Mouse (Mus musculus) adrenal gland, postnatal 36 days (tissue): ENCODE data around the gene Gramd4. TPM values are rescaled to one million over a fixed set of nuclear protein-coding genes. Genes with fewer than 3 reads are reported as not detected.

Experiments
- DNase-seq, 2 experiments: peaks; one replicate each; pipeline ENCODE4 v3.0.0; 2021; ENCODE audit warnings: mixed read lengths in 1 of 2
- long read RNA-seq, 2 experiments: library from polyadenylated mRNA; stranded (forward); transcript quantifications; one replicate each; pipeline ENCODE4 v2.0.0; 2021; ENCODE audit warnings: borderline sequencing depth in 2 of 2
- total RNA-seq, 2 experiments: library from RNA; stranded (reverse); gene quantifications; 2 replicates each; pipeline ENCODE4 v1.2.3; 2021

Gramd4 gene
- 10 to 100 TPM; 13.9 to 18.7 TPM for total RNA-seq
- long read RNA-seq, experiment 1, partial matches to known transcripts, result 0 of 14 reads
- long read RNA-seq, experiment 1, other reads (novel, unspliced or antisense), result 14 of 14 reads
- long read RNA-seq, experiment 2, partial matches to known transcripts, result 0 of 7 reads
- long read RNA-seq, experiment 2, other reads (novel, unspliced or antisense), result 7 of 7 reads

GRCm38 (mm10) chr15:86057413-86057812 lies at the start of gene Gramd4:
Gene Gramd4 (plus strand): TSS chr15:86057695.
- DNase-seq, result peak; percentile 39 to 62

DNA sequence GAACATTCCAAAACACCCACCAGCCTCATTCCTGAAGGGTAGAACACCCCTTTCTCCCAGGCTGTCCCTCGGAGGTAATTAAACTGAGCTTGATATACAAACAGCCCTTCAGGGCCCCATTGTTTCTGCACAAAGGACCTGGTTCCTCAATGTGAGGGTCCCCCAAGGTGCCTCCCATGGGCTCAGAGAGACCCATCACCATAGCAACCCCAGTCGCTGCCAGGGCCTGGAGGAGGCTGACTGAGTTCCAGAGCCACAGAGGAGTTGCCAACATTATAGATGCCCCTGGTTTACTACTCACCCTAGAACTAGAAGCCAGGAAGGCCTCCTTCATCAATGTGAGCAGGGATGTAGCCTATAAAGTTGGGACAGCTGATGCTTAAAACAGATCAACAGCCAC lies 44.4 kb upstream of the Gramd4 start:
- DNase-seq, result no peak

DNA sequence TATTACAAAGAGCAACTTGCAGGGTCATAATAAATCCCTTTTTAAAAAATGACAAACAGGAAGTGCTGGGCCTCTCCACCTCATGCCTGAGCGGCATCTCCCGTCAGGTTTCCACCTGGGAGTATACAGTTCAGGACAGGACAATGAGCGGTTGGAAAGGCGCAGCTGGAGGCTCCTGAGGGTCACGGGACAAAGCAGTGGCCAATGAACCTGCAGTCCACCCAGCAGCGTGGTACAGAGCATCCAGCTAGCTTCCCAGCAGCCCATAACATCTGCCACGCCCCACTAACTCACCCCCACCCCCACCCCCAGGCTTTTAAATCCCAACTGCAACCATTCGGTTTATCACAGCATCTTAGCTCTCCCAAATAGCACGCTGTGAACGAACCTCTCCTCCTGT lies 43.8 kb upstream of the Gramd4 start:
- DNase-seq, result no peak

- DNase-seq, result peak; percentile 68 to 75
Measured at GRCm38 (mm10) chr15:86015026-86015425, 42.5 kb upstream of the Gramd4 start.

- peak; percentile 17 to 18 for DNase-seq
Measured at GRCm38 (mm10) chr15:86015860-86016541, 41.5 kb upstream of the Gramd4 start.

DNA sequence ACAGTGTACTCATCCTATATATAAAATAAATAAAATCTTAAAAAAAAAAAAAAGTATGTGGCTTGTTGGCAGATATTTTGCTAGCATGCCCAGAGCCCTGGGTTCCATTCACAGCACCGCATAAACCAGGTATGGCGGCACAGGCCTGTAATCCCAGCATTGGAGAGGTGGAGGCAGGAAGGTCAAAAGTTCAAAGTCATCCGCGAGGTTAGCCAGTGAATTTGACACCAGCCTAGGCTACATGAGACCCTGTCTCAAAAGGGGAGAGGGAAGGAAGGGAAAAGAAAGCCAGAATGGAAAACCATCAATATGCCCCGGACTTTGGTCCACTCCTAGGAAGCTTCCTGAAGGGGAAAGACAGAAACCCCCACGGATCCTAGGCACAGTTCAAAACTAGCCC lies 40.2 kb upstream of the Gramd4 start:
- no peak for DNase-seq

DNA sequence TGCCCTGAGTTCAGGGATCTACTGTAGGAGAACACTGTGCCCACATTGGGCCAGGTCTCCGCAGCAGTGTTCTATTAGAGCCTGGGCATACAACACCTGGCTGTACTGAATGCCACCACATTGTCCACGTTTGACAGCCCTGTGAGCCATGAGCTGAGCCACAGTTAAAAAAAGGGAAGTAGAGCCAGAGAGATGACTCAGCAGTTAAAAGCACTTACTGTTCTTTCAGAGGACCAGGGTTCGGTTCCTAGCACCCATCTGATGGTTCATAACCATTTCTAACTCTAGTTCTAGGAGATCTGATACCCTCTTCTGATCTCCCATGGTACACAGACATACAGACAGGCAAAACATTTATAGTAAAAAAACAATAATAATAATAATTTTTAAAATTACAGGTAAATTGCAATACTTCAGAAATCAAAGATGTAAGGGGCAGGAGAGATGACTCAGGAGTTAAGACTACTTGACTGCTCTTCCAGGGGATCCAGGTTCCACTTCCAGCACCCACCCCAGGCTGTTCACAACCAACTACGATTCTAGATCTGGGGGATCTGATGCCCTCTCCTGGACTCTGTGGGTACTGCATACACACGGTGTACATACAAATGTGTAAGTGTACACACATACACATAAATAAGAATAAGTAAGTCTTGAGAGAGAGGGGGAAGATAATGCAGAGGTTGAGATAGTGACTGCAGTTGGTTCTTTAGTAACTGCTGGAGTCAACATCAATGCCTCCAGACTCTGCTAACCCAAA lies 38.6 kb upstream of the Gramd4 start:
- no peak for DNase-seq

DNA sequence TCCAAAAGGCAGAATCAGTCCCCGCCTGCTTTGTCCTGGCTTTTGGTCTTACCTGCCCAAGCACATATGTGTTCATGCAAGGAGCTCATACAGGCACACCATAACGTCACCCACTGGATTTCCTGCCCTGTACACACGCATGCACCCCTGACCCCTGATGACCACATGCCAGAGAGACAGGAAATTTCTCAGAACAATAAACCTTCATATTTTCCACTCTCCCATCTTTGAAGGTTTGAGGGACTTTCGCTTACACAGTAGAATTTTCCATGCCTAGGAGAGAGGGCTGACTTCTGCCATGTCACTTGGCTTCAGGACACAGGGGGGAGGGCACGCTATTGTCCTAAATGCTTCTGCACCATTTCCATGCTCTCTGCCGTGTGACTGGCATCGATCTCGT lies 37.5 kb upstream of the Gramd4 start:
- no peak for DNase-seq

GRCm38 (mm10) chr15:86021301-86021700 lies 36.2 kb upstream of the Gramd4 start:
- no peak for DNase-seq

DNA sequence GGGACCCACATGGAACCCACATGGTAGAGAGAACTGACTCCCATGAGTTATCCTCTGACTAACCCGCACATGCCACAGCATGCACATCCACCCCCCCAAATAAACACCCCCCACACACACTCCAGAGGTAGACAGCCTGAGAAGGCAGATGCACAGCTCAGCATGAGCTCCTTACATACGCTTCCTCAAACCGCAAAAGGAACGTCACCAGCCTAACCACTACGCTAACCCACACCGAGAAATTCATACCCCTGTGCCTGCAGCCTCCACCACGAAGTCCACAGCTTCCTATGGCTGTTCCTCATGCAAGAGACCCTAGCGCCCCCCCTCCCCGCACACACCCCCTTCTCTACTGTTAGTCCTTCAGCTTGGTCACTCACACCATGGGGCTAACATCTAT lies 35.5 kb upstream of the Gramd4 start:
- no peak for DNase-seq

DNA sequence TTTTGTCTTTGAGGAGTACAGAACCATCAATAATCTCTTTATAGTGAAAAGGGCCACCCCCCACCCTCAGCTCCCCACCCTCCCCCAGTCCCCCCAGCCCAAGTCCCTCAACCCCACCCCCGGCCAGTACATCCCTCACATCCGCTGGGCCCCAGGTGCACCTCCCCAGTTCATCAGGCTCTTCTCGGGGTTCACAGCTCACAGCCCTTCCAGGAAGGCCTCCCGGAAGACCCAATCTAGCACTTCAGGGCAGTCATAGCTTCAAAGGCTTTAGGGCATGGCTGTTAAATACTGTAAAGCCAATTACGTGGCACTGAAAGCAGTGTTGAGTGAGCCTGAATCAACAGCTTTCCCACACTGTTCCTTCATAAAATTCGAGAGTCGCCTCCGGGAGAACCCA lies 29.6 kb upstream of the Gramd4 start:
- no peak for DNase-seq

DNA sequence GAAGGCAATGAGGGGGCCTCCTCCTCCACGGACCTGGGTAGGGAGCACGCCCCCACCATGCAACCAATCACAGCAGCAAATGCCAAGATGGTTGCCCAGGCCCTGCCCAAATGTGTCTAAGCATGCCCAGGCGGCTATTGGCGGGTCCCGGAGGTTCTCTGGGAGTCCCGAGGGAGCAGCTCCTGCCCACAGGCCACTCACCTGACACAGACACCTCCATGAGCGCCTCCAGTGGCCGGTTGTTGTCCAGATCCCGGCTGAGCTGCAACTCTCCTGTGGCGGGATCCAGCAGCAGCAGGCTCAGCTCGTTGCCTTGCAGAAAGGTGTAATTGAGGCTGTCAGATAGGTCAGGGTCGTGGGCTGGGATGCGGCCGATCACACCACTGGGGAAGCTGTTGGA lies 27.5 kb upstream of the Gramd4 start:
- DNase-seq, result no peak

DNA sequence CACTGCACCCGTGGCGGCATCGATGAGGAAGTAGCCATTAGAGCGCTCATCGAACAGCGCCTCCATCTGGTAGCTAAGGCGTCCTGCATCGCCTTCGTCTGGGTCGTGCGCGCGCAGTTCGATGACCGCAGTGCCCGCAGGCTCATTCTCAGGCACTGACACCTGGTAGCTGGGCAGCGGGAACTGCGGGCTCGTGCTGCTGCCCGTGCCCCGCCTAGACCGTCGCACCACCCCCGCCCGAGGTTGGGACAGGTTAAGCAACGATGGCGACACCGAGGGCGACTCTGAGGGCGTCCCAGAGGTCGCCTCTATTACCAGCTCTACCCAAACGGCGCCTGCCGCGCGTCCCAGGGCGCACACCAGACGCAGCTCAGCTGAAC lies 24.7 kb upstream of the Gramd4 start:
- peak; percentile 34 to 44 for DNase-seq

GRCm38 (mm10) chr15:86033191-86033841 lies 24.2 kb upstream of the Gramd4 start, which contains the start of gene Celsr1:
Gene Celsr1 (minus strand): TSS chr15:86033777.
- DNase-seq, result peak; percentile 39 to 54

DNA sequence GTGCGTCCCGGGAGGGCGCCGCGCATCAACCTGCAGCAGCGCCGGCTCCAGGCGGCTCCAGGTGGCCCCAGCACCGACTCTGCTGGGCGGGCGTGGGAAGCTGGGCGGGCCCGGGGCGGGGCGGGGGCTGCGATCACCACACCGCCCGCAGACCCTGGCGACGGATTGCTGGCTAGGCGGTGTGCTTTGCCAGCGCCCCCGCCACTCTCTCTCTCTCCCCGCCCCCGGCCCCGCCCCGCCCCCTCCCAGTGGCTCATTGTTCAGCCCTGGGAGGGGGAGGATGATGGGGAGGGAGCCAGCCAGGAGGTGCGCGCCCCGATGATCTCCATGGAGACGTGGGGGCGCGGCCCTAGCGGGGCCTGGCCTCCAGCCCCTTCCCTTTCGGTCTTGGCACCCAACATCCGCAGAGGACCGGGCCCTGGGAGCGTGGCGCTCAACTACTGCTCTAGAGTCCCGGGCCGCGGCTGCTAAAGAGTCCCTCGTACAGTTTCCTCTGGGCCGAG lies 23.4 kb upstream of the Gramd4 start:
- DNase-seq, result peak; percentile 50 to 70

DNA sequence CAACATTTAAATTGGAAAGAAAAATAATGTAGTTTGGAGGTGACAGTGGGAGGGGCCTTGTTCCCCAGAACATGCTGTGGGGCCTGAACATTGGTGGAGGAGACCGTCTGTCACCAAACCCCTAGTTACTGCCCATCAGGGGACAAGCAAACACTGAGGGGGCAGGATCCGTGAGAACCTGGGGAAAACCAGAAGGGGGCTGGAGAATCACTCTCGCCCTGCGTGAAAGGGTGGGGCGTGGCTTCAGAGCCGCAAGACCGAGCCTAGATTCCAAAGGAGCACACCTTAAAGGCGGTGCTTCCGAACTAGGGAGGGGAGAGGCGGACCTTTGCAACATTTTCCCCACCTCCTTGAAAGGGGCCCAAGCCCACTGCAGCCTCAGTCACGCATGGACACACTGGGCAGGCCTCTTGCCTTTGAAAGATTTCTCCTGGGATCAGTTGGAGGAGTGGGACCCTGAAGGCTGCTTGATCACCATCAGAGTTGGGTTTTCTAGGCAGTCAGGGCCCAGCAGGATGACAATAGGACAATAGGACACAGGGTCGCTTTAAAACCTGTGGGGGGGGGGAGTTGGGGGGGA lies 22.6 kb upstream of the Gramd4 start:
- DNase-seq, result no peak

GRCm38 (mm10) chr15:86035913-86036312 lies 21.6 kb upstream of the Gramd4 start:
- DNase-seq, result no peak

DNA sequence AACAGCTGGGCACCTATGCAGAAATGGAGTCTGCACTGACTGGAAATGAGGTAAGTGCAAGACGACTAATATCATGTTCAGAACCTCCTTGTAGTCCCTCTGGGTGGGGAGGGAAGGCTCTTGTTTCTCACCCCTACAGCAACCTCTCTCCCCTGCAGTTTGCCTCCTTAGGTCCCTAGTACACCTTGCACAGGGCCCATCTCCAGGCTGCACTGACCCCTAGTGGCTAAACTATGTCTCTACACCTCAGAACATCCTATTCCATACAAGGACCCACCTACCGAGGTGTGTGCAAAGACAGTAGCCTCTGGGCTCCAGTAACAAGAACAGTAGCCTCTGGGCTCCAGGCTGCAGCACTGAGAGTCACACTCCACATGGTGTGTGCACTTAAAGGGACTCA lies 18.7 kb upstream of the Gramd4 start:
- DNase-seq, result peak; percentile 75 to 80

DNA sequence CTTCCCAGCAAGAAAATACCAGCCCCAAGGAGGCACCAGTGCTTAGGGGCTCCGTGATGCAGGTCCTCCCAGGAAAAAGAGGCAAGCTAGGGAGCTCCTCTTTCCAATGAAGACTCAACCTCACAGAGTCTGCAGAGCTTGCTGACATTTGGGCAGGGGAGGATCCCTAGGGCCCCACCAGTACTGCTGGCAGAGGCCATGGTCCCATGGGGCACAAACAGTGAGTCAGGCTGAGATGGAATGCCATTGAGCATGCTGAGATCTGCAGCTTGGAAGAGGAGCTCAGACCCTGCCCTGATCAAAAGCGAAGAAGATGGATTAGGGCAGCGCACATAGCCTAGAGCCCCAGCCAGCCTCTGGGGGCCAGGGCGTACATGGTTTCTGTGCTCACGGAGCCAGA lies 16.1 kb upstream of the Gramd4 start:
- no peak for DNase-seq

DNA sequence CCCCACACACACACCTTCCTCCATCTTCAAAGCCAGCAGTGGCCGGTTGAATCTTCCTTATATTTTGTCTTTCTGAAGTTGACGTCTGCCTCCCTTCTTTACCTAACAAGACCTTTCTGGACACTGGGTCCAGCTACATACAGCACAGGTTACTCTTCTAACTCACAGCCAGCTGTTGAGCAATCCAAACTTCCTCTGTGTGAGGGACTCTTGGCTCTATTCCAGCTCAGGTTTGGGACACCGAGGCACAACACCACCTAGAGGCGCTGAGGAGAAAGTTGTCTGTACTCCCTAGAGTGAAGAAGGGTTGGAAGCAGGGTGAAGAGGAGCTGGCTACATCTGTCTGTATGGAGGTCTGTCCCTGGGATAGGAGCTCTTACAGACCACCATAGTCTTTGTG lies 15.1 kb upstream of the Gramd4 start:
- no peak for DNase-seq

- no peak for DNase-seq
Measured at GRCm38 (mm10) chr15:86049510-86049909, 8.0 kb upstream of the Gramd4 start.

DNA sequence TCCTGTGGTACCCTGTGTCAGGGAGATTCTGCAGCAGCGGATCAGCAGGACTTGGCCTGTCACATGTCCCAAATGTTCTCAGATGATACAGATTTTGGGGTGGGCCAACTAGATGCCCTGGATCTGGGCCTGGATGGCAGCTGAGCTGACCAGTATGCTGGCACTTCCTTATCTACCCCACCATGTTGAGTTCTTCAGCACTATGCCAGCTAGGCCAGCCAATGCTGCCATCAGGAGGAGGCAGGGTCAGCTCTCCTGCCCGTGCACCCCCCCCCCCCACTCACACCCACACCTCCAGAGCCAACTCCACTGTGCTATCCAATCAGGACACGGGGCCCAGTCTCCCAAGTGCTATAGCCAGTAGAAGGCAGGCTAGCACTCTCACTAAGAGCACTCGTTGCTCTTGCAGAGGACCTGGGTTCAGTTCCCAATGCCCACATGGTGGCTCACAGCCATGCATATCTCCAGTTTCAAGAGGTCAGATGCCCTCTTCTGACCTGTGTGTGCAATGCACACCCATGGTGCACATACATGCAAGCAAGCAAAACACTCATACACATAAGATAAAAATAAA lies 7.2 kb upstream of the Gramd4 start:
- no peak for DNase-seq
